Mouse (Mus musculus) T-helper 1 cell (primary cell): ENCODE measurements around the gene Xkr7.

Experiments used
- in situ Hi-C: fragments of 300-600 bp; cut with MboI, MseI; formaldehyde crosslinking; loops from one replicate; pipeline ENCODE4 v1.15.1; 2025; ENCODE audit warnings: high pct_unique_total_duplicates

Xkr7 gene

GRCm38 (mm10) chr2:153031126-153032082, at the start of gene Xkr7:
Gene Xkr7 (plus strand): TSS chr2:153031852.
- in situ Hi-C loops, result no loop called here

GRCm38 (mm10) chr2:152985582-152985981, 46.1 kb upstream of the Xkr7 start:
- in situ Hi-C loops, result no loop called here

- in situ Hi-C loops, result no loop called here
Measured at GRCm38 (mm10) chr2:152991529-152991928, 40.1 kb upstream of the Xkr7 start.

- in situ Hi-C loops, result no loop called here
Measured at GRCm38 (mm10) chr2:152997046-152997445, 34.6 kb upstream of the Xkr7 start.

GRCm38 (mm10) chr2:153002492-153003248, 29.0 kb upstream of the Xkr7 start:
- in situ Hi-C loops, result no loop called here

GRCm38 (mm10) chr2:153003681-153004338, 27.8 kb upstream of the Xkr7 start:
- in situ Hi-C loops, result no loop called here

- in situ Hi-C loops, result no loop called here
Measured at GRCm38 (mm10) chr2:153005981-153006380, 25.7 kb upstream of the Xkr7 start.

GRCm38 (mm10) chr2:153009192-153009973, 22.3 kb upstream of the Xkr7 start:
- in situ Hi-C loops, result no loop called here

GRCm38 (mm10) chr2:153013724-153014515, 17.7 kb upstream of the Xkr7 start:
- in situ Hi-C loops, result no loop called here

GRCm38 (mm10) chr2:153014758-153015593, 16.7 kb upstream of the Xkr7 start, which contains the start of gene Pdrg1:
Gene Pdrg1 (minus strand): TSS chr2:153015427.
- in situ Hi-C loops, result no loop called here

GRCm38 (mm10) chr2:153015804-153016203, 15.8 kb upstream of the Xkr7 start:
- in situ Hi-C loops, result no loop called here

- in situ Hi-C loops, result no loop called here
Measured at GRCm38 (mm10) chr2:153016786-153017185, 14.9 kb upstream of the Xkr7 start.

GRCm38 (mm10) chr2:153019355-153019754, 12.3 kb upstream of the Xkr7 start:
- in situ Hi-C loops, result no loop called here

GRCm38 (mm10) chr2:153021163-153021562, 10.5 kb upstream of the Xkr7 start:
- in situ Hi-C loops, result loop anchor here (5.0 kb wide), 1 partner anchor 104 kb away; no protein-coding TSS in a partner anchor

- in situ Hi-C loops, result loop anchor here (5.0 kb wide), 1 partner anchor 106 kb away; no protein-coding TSS in a partner anchor
Measured at GRCm38 (mm10) chr2:153022855-153023254, 8.8 kb upstream of the Xkr7 start.

- in situ Hi-C loops, result no loop called here
Measured at GRCm38 (mm10) chr2:153026052-153026451, 5.6 kb upstream of the Xkr7 start.

GRCm38 (mm10) chr2:153027501-153027900, 4.2 kb upstream of the Xkr7 start:
- in situ Hi-C loops, result no loop called here

GRCm38 (mm10) chr2:153030422-153030821, 1.2 kb upstream of the Xkr7 start:
- in situ Hi-C loops, result no loop called here
